Mouse (Mus musculus) kidney, adult 2 months (tissue): Measurements from ENCODE around the gene Bphl.

ENCODE experiments used
- CTCF ChIP-seq: fragments of 200-500 bp; conservative IDR thresholded peaks from 2 replicates; pipeline ENCODE4 v1.5.1; 2011; ENCODE audit warnings: low read depth, mild to moderate bottlenecking, control low read depth, low read length, moderate library complexity, mixed read lengths; ENCODE audit not compliant: insufficient read depth, insufficient read length
- POLR2A ChIP-seq: fragments of 200-500 bp; IDR thresholded peaks from one replicate; pipeline ENCODE4 v1.6.1; 2011; ENCODE audit warnings: low read depth, low read length, control low read depth

GRCm38 (mm10) chr13:34054391-34054790, 17.0 kb downstream of the Bphl start:
- TF ChIP-seq POLR2A (no peak), CTCF (no peak)
